8 mouse cellular contexts compared by ENCODE assay signal in genomic region chr2:28638352-28638751, GRCm38 (mm10). TPM values are rescaled to one million over a fixed set of nuclear protein-coding genes. Genes with fewer than 3 reads are reported as not detected.
DNase-seq lines count a peak whose midpoint lies in the region; ATAC-seq and TF ChIP-seq lines count a peak whose summit lies in the region.

No protein-coding gene starts in this region.

- H3K27ac ChIP-seq in embryonic facial prominence, embryonic 14.5 days (replicated peaks; ENCODE audit: low read depth, low read length) = no peak overlapping the region; the same call in 1 of the 2 replicates
- no peak overlapping the region for H3K27ac ChIP-seq in midbrain, embryonic 11.5 days (ENCODE audit: low read depth, low read length)
- H3K27ac ChIP-seq in gastrocnemius, adult 2 months = no peak overlapping the region

- peaks cover 2% of the 10 kb centered on the region; the same call in 1 of the 2 replicates for H3K27me3 ChIP-seq in erythroblast, embryonic 14.5 days (ENCODE audit: control insufficient read depth)
- no peaks in the 10 kb centered on the region for H3K27me3 ChIP-seq in embryonic facial prominence, embryonic 14.5 days (replicated peaks; ENCODE audit: control insufficient read depth, insufficient read depth, low read length)
- H3K27me3 ChIP-seq in midbrain, embryonic 11.5 days (ENCODE audit: control insufficient read depth, insufficient read depth, low read length) = no peaks in the 10 kb centered on the region

- WGBS in embryonic facial prominence, embryonic 14.5 days = 20% methylated on average over 9 of the region's 9 CpGs
- WGBS in midbrain, embryonic 11.5 days = 20% methylated on average over 9 of the region's 9 CpGs

- H3K4me2 ChIP-seq in embryonic facial prominence, embryonic 14.5 days (ENCODE audit: low read depth, low read length) = peak overlapping the region; percentile 40
- H3K4me2 ChIP-seq in midbrain, embryonic 11.5 days = peak overlapping the region; percentile 28; the same call in 1 of the 2 replicates

- intact Hi-C loops in gastrocnemius, adult 2 months (cut with DNase I) = no loop called here

- DNase-seq in embryonic facial prominence, embryonic 14.5 days (ENCODE audit: low spot score) = peak; percentile 39
- peak; percentile 31 for DNase-seq in kidney, postnatal 10 days
- DNase-seq in midbrain, embryonic 11.5 days (ENCODE audit: low spot score, missing footprints) = no peak
- no peak for DNase-seq in gastrocnemius, adult 2 months
- DNase-seq in retina, embryonic 14.5 days (ENCODE audit: low spot score) = no peak
- no peak for DNase-seq in adrenal gland, adult 8-10 months

- no peak for ATAC-seq in erythroblast, adult 5-6 weeks (replicated peaks; ENCODE audit: low FRiP score, poor library complexity, severe bottlenecking)
- no peak for ATAC-seq in embryonic facial prominence, embryonic 14.5 days (ENCODE audit: low read depth)
- ATAC-seq in midbrain, embryonic 11.5 days (ENCODE audit: low FRiP score) = no peak

- no peaks in the 10 kb centered on the region for H3K9me3 ChIP-seq in erythroblast, embryonic 14.5 days (ENCODE audit: control insufficient read depth, low read length)
- H3K9me3 ChIP-seq in embryonic facial prominence, embryonic 14.5 days (ENCODE audit: control insufficient read depth, low read length) = no peaks in the 10 kb centered on the region
- H3K9me3 ChIP-seq in midbrain, embryonic 11.5 days (ENCODE audit: control insufficient read depth, low read length) = no peaks in the 10 kb centered on the region

- H3K9ac ChIP-seq in embryonic facial prominence, embryonic 14.5 days (ENCODE audit: low read depth, low read length) = peak overlapping the region; percentile 31; the same call in 1 of the 2 replicates
- peak overlapping the region; percentile 16; the same call in 1 of the 2 replicates for H3K9ac ChIP-seq in midbrain, embryonic 11.5 days (ENCODE audit: low read length)

- no peak for TF ChIP-seq CTCF in gastrocnemius, adult 2 months (IDR thresholded peaks at IDR 0.05)

- H3K4me3 ChIP-seq in erythroblast, embryonic 14.5 days (replicated peaks) = peak overlapping the region; percentile 34
- peak overlapping the region; percentile 12 for H3K4me3 ChIP-seq in embryonic facial prominence, embryonic 14.5 days (ENCODE audit: low read depth, low read length)
- H3K4me3 ChIP-seq in midbrain, embryonic 11.5 days (ENCODE audit: low read depth, low read length) = no peak overlapping the region
- no peak overlapping the region for H3K4me3 ChIP-seq in gastrocnemius, adult 2 months

- H3K4me1 ChIP-seq in erythroblast, embryonic 14.5 days (ENCODE audit: control insufficient read depth) = peaks cover 45% of the 10 kb centered on the region
- 0 out of 2 replicates have a peak, but pooled peaks cover 4% of the 10 kb centered on the region for H3K4me1 ChIP-seq in embryonic facial prominence, embryonic 14.5 days (ENCODE audit: control insufficient read depth, insufficient read depth, low read length)
- peaks cover 14% of the 10 kb centered on the region for H3K4me1 ChIP-seq in midbrain, embryonic 11.5 days (ENCODE audit: control insufficient read depth, insufficient read depth, low read length)

- no peaks in the 10 kb centered on the region; the same call in 1 of the 2 replicates for H3K36me3 ChIP-seq in erythroblast, embryonic 14.5 days (ENCODE audit: control insufficient read depth)
- H3K36me3 ChIP-seq in embryonic facial prominence, embryonic 14.5 days (ENCODE audit: control insufficient read depth, insufficient read depth, low read length) = no peaks in the 10 kb centered on the region
- no peaks in the 10 kb centered on the region for H3K36me3 ChIP-seq in midbrain, embryonic 11.5 days (ENCODE audit: control insufficient read depth, insufficient read depth, low read length)

RNA-seq across cellular contexts. Expression of gene Tsc1, which starts 2.7 kb away (rescaled TPM):
- 0.56 and 0.79 TPM in 2 replicates for polyA plus RNA-seq in erythroblast, embryonic 14.5 days (2012)
- 26.3 and 27.9 TPM in 2 replicates for total RNA-seq in erythroblast, adult 5-6 weeks (2015; ENCODE audit: low replicate concordance)
- 31.6 and 53.1 TPM in 2 replicates for total RNA-seq in erythroblast, adult 5-6 weeks (2017; ENCODE audit: low replicate concordance)
- polyA plus RNA-seq in embryonic facial prominence, embryonic 14.5 days (2014; fragmentation: Nextera tagmentation; extraction: Ambion mirVana) = 15.3 and 16.0 TPM in 2 replicates
- polyA plus RNA-seq in midbrain, embryonic 11.5 days (2014; fragmentation: Nextera tagmentation; extraction: Ambion mirVana) = 19.5 and 22.3 TPM in 2 replicates
- total RNA-seq in gastrocnemius, adult 2 months (2021) = 10 to 100 TPM; 42.5 to 45.9 TPM
- total RNA-seq in adrenal gland, adult 8-10 months (2022) = 10 to 100 TPM; 20.0 to 30.8 (median 25.2) TPM

RNA-seq across cellular contexts. Expression of gene Gfi1b, which starts 16.6 kb away (rescaled TPM):
- 35.4 and 47.5 TPM in 2 replicates for polyA plus RNA-seq in erythroblast, embryonic 14.5 days (2012)
- 45.9 and 46.2 TPM in 2 replicates for total RNA-seq in erythroblast, adult 5-6 weeks (2015; ENCODE audit: low replicate concordance)
- 26.5 and 53.9 TPM in 2 replicates for total RNA-seq in erythroblast, adult 5-6 weeks (2017; ENCODE audit: low replicate concordance)
- 0.13 and 0.55 TPM in 2 replicates for polyA plus RNA-seq in embryonic facial prominence, embryonic 14.5 days (2014; fragmentation: Nextera tagmentation; extraction: Ambion mirVana)
- 2.8 and 3.3 TPM in 2 replicates for polyA plus RNA-seq in midbrain, embryonic 11.5 days (2014; fragmentation: Nextera tagmentation; extraction: Ambion mirVana)
- total RNA-seq in gastrocnemius, adult 2 months (2021) = not detected
- total RNA-seq in adrenal gland, adult 8-10 months (2022) = not detected

RNA-seq across cellular contexts. Expression of gene Gtf3c5, which starts 54.8 kb away (rescaled TPM):
- 1.8 and 2.1 TPM in 2 replicates for polyA plus RNA-seq in erythroblast, embryonic 14.5 days (2012)
- 4.0 and 6.3 TPM in 2 replicates for total RNA-seq in erythroblast, adult 5-6 weeks (2015; ENCODE audit: low replicate concordance)
- total RNA-seq in erythroblast, adult 5-6 weeks (2017; ENCODE audit: low replicate concordance) = 2.8 and 2.9 TPM in 2 replicates
- polyA plus RNA-seq in embryonic facial prominence, embryonic 14.5 days (2014; fragmentation: Nextera tagmentation; extraction: Ambion mirVana) = 23.7 and 27.9 TPM in 2 replicates
- 38.8 and 40.5 TPM in 2 replicates for polyA plus RNA-seq in midbrain, embryonic 11.5 days (2014; fragmentation: Nextera tagmentation; extraction: Ambion mirVana)
- total RNA-seq in gastrocnemius, adult 2 months (2021) = 1 to 10 TPM; 7.2 to 8.0 TPM
- total RNA-seq in adrenal gland, adult 8-10 months (2022) = 10 to 100 TPM; 21.4 to 26.3 (median 23.4) TPM

Comparison
In these comparisons a context has a peak if more than half of its experiments do, and no peak if none do; other contexts are left out.
1. H3K4me3 ChIP-seq: peak in erythroblast, embryonic 14.5 days (single experiment) and embryonic facial prominence, embryonic 14.5 days (single experiment); none in midbrain, embryonic 11.5 days (single experiment) and gastrocnemius, adult 2 months (single experiment).
2. DNase-seq: peak in embryonic facial prominence, embryonic 14.5 days (single experiment) and kidney, postnatal 10 days (single experiment); none in midbrain, embryonic 11.5 days (single experiment), gastrocnemius, adult 2 months (single experiment), retina, embryonic 14.5 days (single experiment) and adrenal gland, adult 8-10 months (single experiment).
3. RNA of gene Gfi1b, which starts 16.6 kb away (total RNA-seq): 26.5 to 53.9 TPM in erythroblast, adult 5-6 weeks; not detected in adrenal gland, adult 8-10 months and not detected in gastrocnemius, adult 2 months; every median in the first group is over 10 times any median in the second.